Mouse (Mus musculus) frontal cortex, postnatal 25 days (tissue): ENCODE data around the gene Acer3.

Experiments used
- DNase-seq, 2 experiments: peaks; one replicate each; pipeline ENCODE4 v3.0.0; 2022; ENCODE audit warnings: low spot score in 2 of 2

Acer3 gene

GRCm38 (mm10) chr7:98321083-98321482, at the start of gene Acer3:
Acer3 (minus strand) TSS chr7:98321208.
- no peak for DNase-seq

- DNase-seq: no peak
These were observed 48.9 kb upstream of the Acer3 start for GRCm38 (mm10) chr7:98369762-98370369.

GRCm38 (mm10) chr7:98361662-98362061, 40.7 kb upstream of the Acer3 start:
- no peak for DNase-seq

- DNase-seq: peak; percentile 62 to 73
These were observed 40.1 kb upstream of the Acer3 start, which contains the start of gene Tsku for GRCm38 (mm10) chr7:98361063-98361652. Tsku (minus strand) TSS chr7:98361328.

- no peak for DNase-seq
These were observed 39.6 kb upstream of the Acer3 start for GRCm38 (mm10) chr7:98360621-98360990.

- no peak for DNase-seq
These were observed 39.1 kb upstream of the Acer3 start for GRCm38 (mm10) chr7:98359951-98360620.

- no peak for DNase-seq
These were observed 37.0 kb upstream of the Acer3 start for GRCm38 (mm10) chr7:98358016-98358415.

GRCm38 (mm10) chr7:98357324-98357723, 36.3 kb upstream of the Acer3 start:
- no peak for DNase-seq

GRCm38 (mm10) chr7:98354921-98355310, 33.9 kb upstream of the Acer3 start:
- no peak for DNase-seq

- DNase-seq: no peak
These were observed 33.3 kb upstream of the Acer3 start for GRCm38 (mm10) chr7:98354160-98354920.

- DNase-seq: no peak
These were observed 32.6 kb upstream of the Acer3 start for GRCm38 (mm10) chr7:98353616-98354015.

GRCm38 (mm10) chr7:98351523-98351922, 30.5 kb upstream of the Acer3 start:
- DNase-seq: no peak

GRCm38 (mm10) chr7:98349821-98350220, 28.8 kb upstream of the Acer3 start:
- no peak for DNase-seq

- DNase-seq: peak; percentile 80 to 84
These were observed 28.1 kb upstream of the Acer3 start for GRCm38 (mm10) chr7:98349096-98349495.

- DNase-seq: peak; percentile 47 to 59
These were observed 27.0 kb upstream of the Acer3 start for GRCm38 (mm10) chr7:98348043-98348442.

- no peak for DNase-seq
These were observed 26.5 kb upstream of the Acer3 start for GRCm38 (mm10) chr7:98347471-98347870.

GRCm38 (mm10) chr7:98345036-98345435, 24.0 kb upstream of the Acer3 start:
- no peak for DNase-seq

- DNase-seq: no peak
These were observed 23.4 kb upstream of the Acer3 start for GRCm38 (mm10) chr7:98344361-98344760.

GRCm38 (mm10) chr7:98342249-98342648, 21.2 kb upstream of the Acer3 start:
- DNase-seq: no peak

GRCm38 (mm10) chr7:98341475-98341874, 20.5 kb upstream of the Acer3 start:
- peak; percentile 72 to 77 for DNase-seq

- DNase-seq: no peak
These were observed 19.3 kb upstream of the Acer3 start for GRCm38 (mm10) chr7:98340343-98340742.

- no peak for DNase-seq
These were observed 13.0 kb upstream of the Acer3 start for GRCm38 (mm10) chr7:98333987-98334386.
